Mouse (Mus musculus): ENCODE measurements at regions not wholly inside any gene's neighbourhood (a gene's known extent, or its start where the extent isn't known, plus 50 kb on each side); places are given as distances from the start of the nearest gene placed in this dataset.

DNA sequence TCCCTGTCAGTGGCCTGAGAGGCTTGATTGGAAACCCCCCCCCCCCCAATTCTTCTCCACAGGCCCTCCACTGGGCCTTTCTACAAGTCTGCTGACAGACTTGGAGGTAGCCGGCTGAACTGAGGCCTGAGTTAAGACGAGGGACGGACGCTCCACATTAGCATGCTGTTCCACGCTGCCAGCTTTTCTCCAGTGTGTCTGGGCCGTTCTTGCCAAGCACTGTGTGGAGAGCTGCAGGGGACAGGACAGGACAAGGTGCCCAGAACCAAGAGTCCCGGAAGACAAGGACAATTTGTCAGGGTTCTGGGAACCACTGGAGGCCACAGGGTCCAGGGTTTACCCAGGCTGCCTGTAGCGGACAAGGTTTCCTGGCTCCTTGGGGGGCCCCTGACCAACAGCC lies 261.9 kb downstream of the Bcor start:
- no peaks in the 10 kb centered on the region for H3K9me3 ChIP-seq (replicated peaks; ENCODE audit: control insufficient read depth, insufficient read depth, low read length, poor library complexity, severe bottlenecking)
- no peak for TF ChIP-seq CTCF (IDR thresholded peaks at IDR 0.05; ENCODE audit: low read depth, low read length)
- no peak for TF ChIP-seq EP300 (IDR thresholded peaks at IDR 0.05; ENCODE audit: insufficient read depth, low read depth, low read length)
- TF ChIP-seq POLR2A (IDR thresholded peaks at IDR 0.05; ENCODE audit: insufficient read depth, low read length) = no peak
- H3K4me3 ChIP-seq (ENCODE audit: low read depth, low read length) = no peak overlapping the region
- H3K27ac ChIP-seq (ENCODE audit: insufficient read depth, low read length) = no peak overlapping the region
- no peaks in the 10 kb centered on the region for H3K36me3 ChIP-seq (ENCODE audit: control insufficient read depth, insufficient read depth, low read length, poor library complexity, severe bottlenecking)
- H3K27me3 ChIP-seq (ENCODE audit: control insufficient read depth, insufficient read depth, low read length, poor library complexity, severe bottlenecking) = no peaks in the 10 kb centered on the region
- peaks cover 3% of the 10 kb centered on the region for H3K4me1 ChIP-seq (ENCODE audit: control insufficient read depth, insufficient read depth, low read length)
- no peak overlapping the region for H3K9ac ChIP-seq (ENCODE audit: low read depth, poor library complexity, severe bottlenecking)

DNA sequence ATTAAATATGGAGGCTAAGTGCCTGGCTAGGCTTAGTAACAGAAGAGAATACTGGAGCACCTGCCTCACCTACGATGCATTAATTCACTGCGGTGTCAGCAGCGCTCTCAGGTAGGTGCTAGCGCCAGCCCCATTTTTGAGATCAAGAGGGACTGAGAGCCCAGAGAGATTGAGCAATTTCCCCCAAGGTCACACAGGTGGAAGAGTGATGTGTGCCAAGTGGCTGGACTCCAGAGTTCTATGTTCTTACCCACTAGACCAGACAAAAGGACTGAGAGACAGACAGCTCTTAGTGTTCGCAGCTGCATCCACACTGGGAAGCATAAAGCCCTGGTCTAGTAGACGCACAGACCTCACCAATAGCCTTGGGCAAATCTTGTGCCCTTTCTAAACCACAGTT lies 261.1 kb downstream of the Bcor start:
- H3K36me3 ChIP-seq (ENCODE audit: control insufficient read depth, insufficient read depth, low read length, poor library complexity, severe bottlenecking) = no peaks in the 10 kb centered on the region
- H3K9ac ChIP-seq (ENCODE audit: low read depth, poor library complexity, severe bottlenecking) = no peak overlapping the region
- H3K4me1 ChIP-seq (ENCODE audit: control insufficient read depth, insufficient read depth, low read length) = peaks cover 3% of the 10 kb centered on the region
- H3K9me3 ChIP-seq (replicated peaks; ENCODE audit: control insufficient read depth, insufficient read depth, low read length, poor library complexity, severe bottlenecking) = no peaks in the 10 kb centered on the region
- no peak overlapping the region for H3K27ac ChIP-seq (ENCODE audit: insufficient read depth, low read length)
- TF ChIP-seq CTCF (IDR thresholded peaks at IDR 0.05; ENCODE audit: low read depth, low read length) (no peak), POLR2A (IDR thresholded peaks at IDR 0.05; ENCODE audit: insufficient read depth, low read length) (no peak), EP300 (IDR thresholded peaks at IDR 0.05; ENCODE audit: insufficient read depth, low read depth, low read length) (no peak)
- H3K4me3 ChIP-seq (ENCODE audit: low read depth, low read length) = no peak overlapping the region
- H3K27me3 ChIP-seq (ENCODE audit: control insufficient read depth, insufficient read depth, low read length, poor library complexity, severe bottlenecking) = no peaks in the 10 kb centered on the region

- Histone ChIP-seq H3K9me3 (replicated peaks; ENCODE audit: control insufficient read depth, insufficient read depth, low read length, poor library complexity, severe bottlenecking) (no peaks in the 10 kb centered on the region), H3K36me3 (ENCODE audit: control insufficient read depth, insufficient read depth, low read length, poor library complexity, severe bottlenecking) (no peaks in the 10 kb centered on the region), H3K4me3 (ENCODE audit: low read depth, low read length) (no peak overlapping the region), H3K4me1 (ENCODE audit: control insufficient read depth, insufficient read depth, low read length) (peaks cover 3% of the 10 kb centered on the region), H3K27me3 (ENCODE audit: control insufficient read depth, insufficient read depth, low read length, poor library complexity, severe bottlenecking) (no peaks in the 10 kb centered on the region), H3K9ac (ENCODE audit: low read depth, poor library complexity, severe bottlenecking) (no peak overlapping the region), H3K27ac (ENCODE audit: insufficient read depth, low read length) (no peak overlapping the region)
- TF ChIP-seq POLR2A (IDR thresholded peaks at IDR 0.05; ENCODE audit: insufficient read depth, low read length) (no peak), EP300 (IDR thresholded peaks at IDR 0.05; ENCODE audit: insufficient read depth, low read depth, low read length) (no peak), CTCF (IDR thresholded peaks at IDR 0.05; ENCODE audit: low read depth, low read length) (no peak)
Measured at GRCm38 (mm10) chrX:11899914-11900313, 260.2 kb downstream of the Bcor start.

DNA sequence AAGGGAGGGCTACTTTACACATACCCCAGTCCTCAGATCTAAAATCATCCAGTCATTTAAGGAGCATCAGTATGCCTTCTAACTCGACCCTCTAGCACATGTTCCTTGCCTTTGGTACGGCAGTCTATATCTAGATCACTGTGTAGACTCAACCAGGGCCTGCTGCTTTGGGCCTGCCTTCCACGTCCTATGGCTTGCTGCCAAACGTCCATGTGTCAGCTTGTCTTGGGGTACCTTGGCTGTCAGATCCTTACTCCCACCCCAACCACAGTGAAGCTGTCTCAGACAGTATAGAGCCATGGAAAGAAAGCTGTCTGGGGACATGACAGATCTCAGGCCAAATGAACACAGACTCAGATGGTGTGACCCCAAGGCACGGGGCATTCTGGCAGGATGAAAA lies 258.4 kb downstream of the Bcor start:
- Histone ChIP-seq H3K27me3 (ENCODE audit: control insufficient read depth, insufficient read depth, low read length, poor library complexity, severe bottlenecking) (no peaks in the 10 kb centered on the region), H3K36me3 (ENCODE audit: control insufficient read depth, insufficient read depth, low read length, poor library complexity, severe bottlenecking) (no peaks in the 10 kb centered on the region)
- TF ChIP-seq EP300 (IDR thresholded peaks at IDR 0.05; ENCODE audit: insufficient read depth, low read depth, low read length) (no peak), POLR2A (IDR thresholded peaks at IDR 0.05; ENCODE audit: insufficient read depth, low read length) (no peak), CTCF (IDR thresholded peaks at IDR 0.05; ENCODE audit: low read depth, low read length) (no peak)

DNA sequence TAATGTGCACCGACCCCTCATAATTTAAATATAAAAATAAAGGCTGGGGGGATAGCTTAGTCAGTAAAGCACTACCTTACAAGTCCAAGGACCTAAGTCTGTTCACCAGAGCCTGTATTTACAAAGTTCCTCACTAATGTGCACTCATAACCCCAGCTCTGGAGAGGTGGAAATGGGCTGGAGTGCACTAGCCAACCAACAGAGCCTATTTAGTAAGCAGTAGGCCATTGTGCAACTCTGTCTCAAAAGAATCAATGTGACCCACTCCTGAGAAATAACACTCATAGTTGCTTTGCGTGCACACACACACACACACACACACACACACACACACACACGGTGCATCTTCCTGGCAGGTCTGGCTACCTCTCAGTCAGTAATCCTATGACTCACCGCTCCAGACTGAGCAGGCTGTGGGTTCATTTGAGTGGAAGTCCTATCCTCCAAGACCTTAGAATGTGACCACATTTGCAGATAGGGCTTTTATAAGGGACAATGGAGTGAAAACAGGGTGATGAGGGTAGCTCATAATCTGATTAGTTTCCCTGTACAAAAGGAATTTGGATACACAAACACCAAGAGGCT lies 256.9 kb downstream of the Bcor start:
- H3K27me3 ChIP-seq (ENCODE audit: control insufficient read depth, insufficient read depth, low read length, poor library complexity, severe bottlenecking) = no peaks in the 10 kb centered on the region
- TF ChIP-seq POLR2A (IDR thresholded peaks at IDR 0.05; ENCODE audit: insufficient read depth, low read length) (no peak), EP300 (IDR thresholded peaks at IDR 0.05; ENCODE audit: insufficient read depth, low read depth, low read length) (no peak), CTCF (IDR thresholded peaks at IDR 0.05; ENCODE audit: low read depth, low read length) (no peak)
- H3K4me3 ChIP-seq (ENCODE audit: low read depth, low read length) = no peak overlapping the region
- no peaks in the 10 kb centered on the region for H3K36me3 ChIP-seq (ENCODE audit: control insufficient read depth, insufficient read depth, low read length, poor library complexity, severe bottlenecking)
- peaks cover 3% of the 10 kb centered on the region for H3K4me1 ChIP-seq (ENCODE audit: control insufficient read depth, insufficient read depth, low read length)
- no peak overlapping the region for H3K9ac ChIP-seq (ENCODE audit: low read depth, poor library complexity, severe bottlenecking)
- H3K9me3 ChIP-seq (replicated peaks; ENCODE audit: control insufficient read depth, insufficient read depth, low read length, poor library complexity, severe bottlenecking) = no peaks in the 10 kb centered on the region
- no peak overlapping the region for H3K27ac ChIP-seq (ENCODE audit: insufficient read depth, low read length)

More for the DNA sequence above, 258.4 kb downstream of the Bcor start:
- H3K27ac ChIP-seq (ENCODE audit: insufficient read depth, low read length) = no peak overlapping the region
- H3K9me3 ChIP-seq (replicated peaks; ENCODE audit: control insufficient read depth, insufficient read depth, low read length, poor library complexity, severe bottlenecking) = no peaks in the 10 kb centered on the region
- peaks cover 3% of the 10 kb centered on the region for H3K4me1 ChIP-seq (ENCODE audit: control insufficient read depth, insufficient read depth, low read length)
- no peak overlapping the region for H3K4me3 ChIP-seq (ENCODE audit: low read depth, low read length)
- no peak overlapping the region for H3K9ac ChIP-seq (ENCODE audit: low read depth, poor library complexity, severe bottlenecking)

GRCm38 (mm10) chrX:11905231-11905630 lies 254.9 kb downstream of the Bcor start:
- H3K4me1 ChIP-seq (ENCODE audit: control insufficient read depth, insufficient read depth, low read length) = no peaks in the 10 kb centered on the region
- no peaks in the 10 kb centered on the region for H3K27me3 ChIP-seq (ENCODE audit: control insufficient read depth, insufficient read depth, low read length, poor library complexity, severe bottlenecking)
- H3K27ac ChIP-seq (ENCODE audit: insufficient read depth, low read length) = no peak overlapping the region
- no peak for TF ChIP-seq CTCF (IDR thresholded peaks at IDR 0.05; ENCODE audit: low read depth, low read length)
- no peak for TF ChIP-seq POLR2A (IDR thresholded peaks at IDR 0.05; ENCODE audit: insufficient read depth, low read length)
- no peak for TF ChIP-seq EP300 (IDR thresholded peaks at IDR 0.05; ENCODE audit: insufficient read depth, low read depth, low read length)
- no peaks in the 10 kb centered on the region for H3K9me3 ChIP-seq (replicated peaks; ENCODE audit: control insufficient read depth, insufficient read depth, low read length, poor library complexity, severe bottlenecking)
- no peak overlapping the region for H3K9ac ChIP-seq (ENCODE audit: low read depth, poor library complexity, severe bottlenecking)
- H3K4me3 ChIP-seq (ENCODE audit: low read depth, low read length) = no peak overlapping the region
- H3K36me3 ChIP-seq (ENCODE audit: control insufficient read depth, insufficient read depth, low read length, poor library complexity, severe bottlenecking) = no peaks in the 10 kb centered on the region
